Mouse (Mus musculus) lung, embryonic 16.5 days (tissue): Measurements from ENCODE around the gene Sf3b3. TPM values are rescaled to one million over a fixed set of nuclear protein-coding genes. Genes with fewer than 3 reads are reported as not detected.

Experiments used
- ATAC-seq: fragments of 200-750 bp; cut with Nextera tagmentation; 2 replicates; pipeline ENCODE4 v1.8.0; 2017; ENCODE audit warnings: low read depth, mild to moderate bottlenecking, moderate library complexity
- H3K27ac ChIP-seq: fragments of 300-500 bp; sonication (generic); 2 replicates; pipeline ENCODE4 v1.5.1; 2014; ENCODE audit warnings: mild to moderate bottlenecking, control low read depth, low read length
- H3K27me3 ChIP-seq: fragments of 300-500 bp; sonication (generic); 2 replicates; pipeline ENCODE4 v1.6.1; 2014; ENCODE audit warnings: low read depth, low read length, mixed read lengths; ENCODE audit not compliant: control insufficient read depth, insufficient read depth
- H3K36me3 ChIP-seq: fragments of 300-500 bp; sonication (generic); 2 replicates; pipeline ENCODE4 v1.6.1; 2014; ENCODE audit warnings: low read length; ENCODE audit not compliant: control insufficient read depth, insufficient read depth
- H3K4me1 ChIP-seq: fragments of 300-500 bp; sonication (generic); replicated peaks from 2 replicates; pipeline ENCODE4 v1.6.1; 2014; ENCODE audit warnings: low read length, mixed read lengths; ENCODE audit not compliant: control insufficient read depth, insufficient read depth
- H3K4me2 ChIP-seq: fragments of 300-500 bp; sonication (generic); 2 replicates; pipeline ENCODE4 v1.6.1; 2014; ENCODE audit warnings: low read depth, low read length, control low read depth
- H3K4me3 ChIP-seq: fragments of 300-500 bp; sonication (generic); 2 replicates; pipeline ENCODE4 v1.5.1; 2014; ENCODE audit warnings: mild to moderate bottlenecking, low read length, control low read depth
- H3K9ac ChIP-seq: fragments of 300-500 bp; sonication (generic); 2 replicates; pipeline ENCODE4 v1.6.1; 2014; ENCODE audit warnings: low read length, control low read depth
- H3K9me3 ChIP-seq: fragments of 300-500 bp; sonication (generic); 2 replicates; pipeline ENCODE4 v1.6.1; 2016; ENCODE audit warnings: low read length; ENCODE audit not compliant: control insufficient read depth
- WGBS: fragments of 180-500 bp; shearing (Covaris S2); extraction: QIAGEN DNeasy Blood & Tissue Kit; methylation state at CpG from one replicate; pipeline ENCODE4 v1.1.7; 2014; 5-methylcytosine and 5-hydroxymethylcytosine counted together
- polyA plus RNA-seq: library from polyadenylated mRNA; unstranded; fragments of >200 nt; fragmentation: Nextera tagmentation; extraction: Ambion mirVana; gene quantifications from 2 replicates; pipeline ENCODE4 v1.2.1, GENCODE M21; 2015

Sf3b3 gene
- polyA plus RNA-seq, 1 experiment from 2014 or later = 140 TPM

DNA sequence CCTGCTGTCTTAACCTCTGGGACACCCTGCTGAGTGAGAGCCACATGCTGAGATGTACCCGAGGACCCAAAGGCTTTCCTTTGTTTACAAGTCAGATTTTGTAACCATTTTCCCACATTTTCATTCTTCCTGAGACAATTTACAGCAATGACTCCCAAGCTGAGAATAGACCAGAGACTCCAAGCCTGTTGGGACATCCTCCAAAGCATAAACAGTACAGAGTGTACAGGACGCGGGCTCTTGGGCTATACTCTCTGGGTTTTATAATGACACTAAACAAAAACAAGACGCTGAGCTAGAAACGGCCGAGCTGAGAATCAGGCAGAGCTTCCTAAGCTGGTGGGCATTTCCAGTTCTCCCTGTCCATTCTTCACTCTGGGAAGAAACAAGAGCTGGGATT is 71.9 kb downstream of the Sf3b3 start:
- peak; percentile 24; the same call in 1 of the 2 replicates for ATAC-seq
- Histone ChIP-seq H3K27ac (no peak overlapping the region), H3K4me2 (no peak overlapping the region), H3K9ac (no peak overlapping the region), H3K36me3 (no peaks in the 10 kb centered on the region), H3K4me3 (no peak overlapping the region), H3K9me3 (peaks cover 5% of the 10 kb centered on the region), H3K27me3 (no peaks in the 10 kb centered on the region), H3K4me1 (peaks cover 7% of the 10 kb centered on the region)
- WGBS = 72% methylated on average over 6 of the region's 6 CpGs

DNA sequence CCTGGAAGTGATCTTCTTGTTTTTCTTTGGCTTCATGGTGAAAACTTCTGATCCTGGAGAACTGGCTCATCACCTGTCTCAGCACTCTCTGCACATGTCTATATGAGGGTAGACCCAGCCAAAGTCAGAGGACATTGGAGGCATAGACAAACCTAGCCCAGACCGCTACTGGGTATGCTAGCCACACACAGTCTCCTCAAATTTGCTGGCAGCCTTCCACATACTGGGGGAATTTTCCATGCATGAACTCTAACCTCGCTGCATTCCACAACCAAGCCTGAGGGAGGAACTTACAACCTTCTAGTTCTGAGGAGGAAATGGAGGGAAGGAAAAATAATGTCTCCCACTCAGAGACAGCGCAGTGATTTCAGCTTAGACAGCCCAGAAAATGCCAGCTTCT is 72.5 kb downstream of the Sf3b3 start:
- H3K27ac ChIP-seq = no peak overlapping the region
- no peaks in the 10 kb centered on the region for H3K27me3 ChIP-seq
- H3K4me1 ChIP-seq = peaks cover 7% of the 10 kb centered on the region
- WGBS = 54% methylated on average over 3 of the region's 3 CpGs
- no peak overlapping the region for H3K9ac ChIP-seq
- no peak overlapping the region for H3K4me3 ChIP-seq
- H3K9me3 ChIP-seq = peaks cover 5% of the 10 kb centered on the region
- no peak overlapping the region for H3K4me2 ChIP-seq
- peak; percentile 71 for ATAC-seq
- H3K36me3 ChIP-seq = no peaks in the 10 kb centered on the region

DNA sequence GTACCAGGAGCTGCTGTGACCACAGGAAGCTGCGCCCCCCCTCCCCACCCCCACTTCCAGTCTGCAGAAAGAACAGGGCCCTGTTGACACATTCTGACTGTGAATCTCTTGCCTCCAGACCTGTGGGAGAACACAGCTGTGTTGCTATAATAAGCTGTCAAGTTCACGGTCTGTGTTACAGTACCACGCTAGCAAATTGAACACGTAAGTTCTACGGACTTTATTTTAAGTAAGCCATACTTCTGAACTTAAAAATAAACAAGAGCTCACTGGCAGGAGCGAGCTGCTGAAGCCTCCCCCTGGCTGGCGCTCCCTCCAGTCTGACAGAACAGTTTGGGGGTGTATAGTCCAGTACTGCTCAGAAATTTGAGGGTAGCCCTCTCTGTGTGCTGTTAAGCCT is 74.1 kb downstream of the Sf3b3 start:
- Histone ChIP-seq H3K27me3 (no peaks in the 10 kb centered on the region), H3K4me2 (no peak overlapping the region), H3K4me1 (peaks cover 7% of the 10 kb centered on the region), H3K4me3 (no peak overlapping the region), H3K36me3 (no peaks in the 10 kb centered on the region), H3K27ac (no peak overlapping the region), H3K9me3 (peaks cover 5% of the 10 kb centered on the region), H3K9ac (no peak overlapping the region)
- no peak for ATAC-seq
- WGBS = 37% methylated on average over 7 of the region's 7 CpGs

DNA sequence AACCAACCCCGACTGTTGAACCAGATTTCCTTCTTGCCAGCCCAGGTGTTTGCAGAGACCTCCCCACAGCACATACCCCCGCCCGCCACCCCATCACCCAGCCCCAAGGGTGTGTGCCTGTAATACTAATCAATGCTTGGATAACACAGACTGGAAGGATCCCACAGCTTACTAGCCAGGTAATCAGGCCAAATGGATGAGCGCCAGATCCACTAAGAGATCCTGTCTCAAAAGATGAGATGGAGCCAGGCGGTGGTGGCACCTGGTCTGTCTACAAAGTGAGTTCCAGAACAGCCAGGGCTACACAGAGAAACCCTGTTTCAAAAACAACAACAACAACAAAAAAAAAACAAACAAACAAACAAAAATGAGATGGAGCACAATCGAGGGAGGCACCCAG is 79.3 kb downstream of the Sf3b3 start:
- Histone ChIP-seq H3K27ac (no peak overlapping the region), H3K4me1 (no peaks in the 10 kb centered on the region), H3K9ac (no peak overlapping the region), H3K9me3 (no peaks in the 10 kb centered on the region), H3K4me3 (no peak overlapping the region), H3K27me3 (no peaks in the 10 kb centered on the region), H3K36me3 (no peaks in the 10 kb centered on the region), H3K4me2 (no peak overlapping the region)
- WGBS = 83% methylated on average over 6 of the region's 6 CpGs
- no peak for ATAC-seq

DNA sequence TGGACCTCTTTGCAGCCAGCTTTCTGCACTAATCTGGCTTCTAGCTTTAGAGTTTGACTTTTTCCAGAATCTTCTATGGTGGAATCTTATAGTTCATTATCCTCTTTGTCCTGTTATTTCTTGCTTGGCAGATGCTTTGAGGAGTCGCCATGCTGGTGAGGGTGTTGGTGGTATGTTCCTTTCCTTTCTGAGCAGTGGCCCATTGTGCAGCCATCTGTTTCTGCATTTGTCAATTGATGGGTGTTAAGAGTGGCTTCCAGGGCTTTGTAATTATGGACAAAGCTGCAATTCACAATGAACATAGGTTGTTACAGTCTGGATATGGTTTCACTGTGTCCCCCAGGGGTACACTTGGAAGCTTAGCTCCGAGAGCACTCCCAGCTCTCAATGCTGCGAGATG is 81.9 kb downstream of the Sf3b3 start:
- H3K4me2 ChIP-seq = no peak overlapping the region
- WGBS = 81% methylated on average over 3 of the region's 3 CpGs
- H3K36me3 ChIP-seq = no peaks in the 10 kb centered on the region
- no peak overlapping the region for H3K9ac ChIP-seq
- no peak for ATAC-seq
- H3K4me1 ChIP-seq = peaks cover 16% of the 10 kb centered on the region
- H3K27me3 ChIP-seq = no peaks in the 10 kb centered on the region
- H3K27ac ChIP-seq = no peak overlapping the region
- H3K9me3 ChIP-seq = no peaks in the 10 kb centered on the region
- no peak overlapping the region for H3K4me3 ChIP-seq

DNA sequence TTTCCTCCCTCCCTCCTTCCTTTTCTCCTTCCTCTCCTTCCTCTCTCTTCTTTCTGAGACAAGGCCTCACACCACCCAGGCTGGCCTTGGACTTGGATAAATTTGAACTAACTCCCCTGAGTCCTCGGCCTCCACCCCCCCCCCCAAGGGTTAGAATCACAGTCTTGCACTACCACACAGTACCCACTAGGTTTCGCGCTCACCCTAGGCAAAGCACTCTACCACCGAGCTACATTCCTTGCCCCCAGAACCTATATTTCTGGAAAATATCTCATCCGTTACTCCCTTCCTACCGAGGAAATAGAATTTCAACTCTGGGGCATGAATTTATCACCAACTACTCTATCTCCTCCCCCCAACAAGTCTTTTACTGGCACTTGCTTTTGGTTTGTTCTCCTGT is 84.6 kb downstream of the Sf3b3 start:
- 40% methylated on average over 6 of the region's 6 CpGs for WGBS
- H3K36me3 ChIP-seq = no peaks in the 10 kb centered on the region
- no peak overlapping the region for H3K27ac ChIP-seq
- H3K4me2 ChIP-seq = no peak overlapping the region
- ATAC-seq = peak; percentile 62; the same call in 1 of the 2 replicates
- no peaks in the 10 kb centered on the region for H3K9me3 ChIP-seq
- no peaks in the 10 kb centered on the region for H3K27me3 ChIP-seq
- no peak overlapping the region for H3K4me3 ChIP-seq
- no peak overlapping the region for H3K9ac ChIP-seq
- H3K4me1 ChIP-seq = peaks cover 16% of the 10 kb centered on the region

DNA sequence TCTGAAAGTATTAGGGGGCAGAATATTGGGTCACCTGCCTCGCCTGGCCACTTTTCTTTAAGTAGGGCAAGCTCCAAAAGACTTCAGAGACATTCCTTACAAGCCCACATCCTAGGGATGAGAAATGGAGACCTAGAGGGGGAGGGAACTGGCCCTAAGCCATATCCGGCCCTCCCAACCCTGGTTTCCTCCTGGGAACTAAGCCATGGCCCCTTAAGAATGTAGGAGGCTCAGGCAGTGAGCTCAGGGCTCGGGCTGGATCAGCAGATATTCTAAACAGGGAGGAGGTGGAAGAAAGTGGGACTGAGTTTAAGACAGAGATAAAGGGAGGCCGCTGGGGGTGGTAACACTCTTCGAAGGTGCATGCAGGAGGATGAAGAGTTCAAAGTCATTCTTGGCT is 85.4 kb downstream of the Sf3b3 start:
- Histone ChIP-seq H3K27me3 (no peaks in the 10 kb centered on the region), H3K4me3 (no peak overlapping the region), H3K27ac (peak overlapping the region; percentile 47), H3K9me3 (no peaks in the 10 kb centered on the region), H3K36me3 (no peaks in the 10 kb centered on the region), H3K9ac (no peak overlapping the region), H3K4me1 (peaks cover 16% of the 10 kb centered on the region), H3K4me2 (no peak overlapping the region)
- 21% methylated on average over 5 of the region's 5 CpGs for WGBS
- ATAC-seq = peak; percentile 92

DNA sequence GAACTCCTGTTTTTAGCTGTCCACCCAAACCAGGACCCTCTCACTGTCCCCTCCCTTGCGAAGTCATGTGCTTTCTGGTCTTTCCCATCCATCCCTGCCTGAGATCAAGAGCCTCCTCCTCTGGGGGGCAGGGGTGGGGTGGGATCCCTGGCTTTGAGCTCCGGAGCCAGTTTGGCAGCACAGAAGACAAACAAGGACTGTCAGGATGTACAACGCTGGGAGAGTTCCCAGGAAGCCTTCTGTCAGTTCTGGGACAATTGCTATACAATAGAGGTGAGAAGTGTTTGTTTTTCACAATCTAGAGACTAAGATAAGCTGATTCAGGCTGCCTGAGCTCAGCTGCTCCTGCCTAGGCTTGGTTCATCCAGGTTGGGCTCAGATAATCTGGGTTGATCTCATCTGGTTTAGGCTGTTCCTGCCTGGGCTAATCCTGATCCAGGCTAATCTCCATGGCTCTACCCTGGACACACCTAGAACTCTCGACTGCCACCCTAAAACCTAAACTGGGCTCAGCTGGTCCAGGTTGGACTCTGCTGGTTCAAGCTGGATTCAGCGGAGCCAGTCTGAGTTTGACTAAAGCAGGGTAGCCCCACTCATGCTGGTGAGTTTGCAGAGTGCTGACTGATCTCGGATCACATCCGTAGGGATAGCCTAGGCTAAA is 86.2 kb downstream of the Sf3b3 start:
- Histone ChIP-seq H3K27me3 (no peaks in the 10 kb centered on the region), H3K4me3 (no peak overlapping the region), H3K4me2 (no peak overlapping the region), H3K36me3 (no peaks in the 10 kb centered on the region), H3K4me1 (peaks cover 16% of the 10 kb centered on the region), H3K9ac (no peak overlapping the region), H3K27ac (peak overlapping the region; percentile 47), H3K9me3 (no peaks in the 10 kb centered on the region)
- peak; percentile 21; the same call in 1 of the 2 replicates for ATAC-seq
- 50% methylated on average over 7 of the region's 7 CpGs for WGBS
